Mouse (Mus musculus) liver, embryonic 14 days (tissue): ENCODE results near the gene Defb11. TPM values are rescaled to one million over a fixed set of nuclear protein-coding genes. Genes with fewer than 3 reads are reported as not detected.

Experiments used
- polyA plus RNA-seq: library from polyadenylated mRNA; depleted of rRNA; stranded (reverse); fragments of >200 nt; gene quantifications from 2 replicates; pipeline ENCODE4 v1.2.3, GENCODE M21; 2012; rRNA removed

The Defb11 gene
- polyA plus RNA-seq = not detected in 2 replicates

DNA sequence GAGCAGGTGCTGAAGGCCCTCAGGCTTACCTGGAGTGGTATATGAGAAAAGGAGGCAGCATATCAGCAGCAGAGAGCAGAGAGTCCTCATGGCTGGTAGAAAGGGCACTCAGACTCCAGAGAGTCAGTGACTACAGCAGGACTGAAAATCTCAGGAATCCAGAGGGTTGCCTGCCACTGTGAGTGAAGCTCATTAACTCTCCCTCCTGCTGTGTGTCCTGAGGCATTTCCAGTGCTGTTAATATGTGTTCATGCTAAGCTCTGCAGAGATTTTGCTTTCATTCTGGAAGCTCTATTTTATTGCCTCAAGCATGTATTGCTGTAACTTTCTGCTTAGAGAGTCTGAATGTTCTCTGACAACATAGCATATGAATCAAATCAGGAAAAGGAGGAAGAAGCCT is at the start of gene Defb11:
TSS of gene Defb11 (minus strand) at position 123 of the 400 bp plus-strand sequence.

GRCm38 (mm10) chr8:21946462-21946861 is 40.2 kb upstream of the Defb11 start, which contains the start of gene Defb13:
Gene Defb13 (plus strand): TSS chr8:21946762.

GRCm38 (mm10) chr8:21938052-21938451 is 31.8 kb upstream of the Defb11 start, which contains the start of gene Defb35:
Gene Defb35 (plus strand): TSS chr8:21938352.

GRCm38 (mm10) chr8:21932610-21933009 is 26.4 kb upstream of the Defb11 start, which contains the start of gene Defb15:
Gene Defb15 (minus strand): TSS chr8:21932710.

GRCm38 (mm10) chr8:21885321-21885720 is 20.9 kb downstream of the Defb11 start, which contains the start of gene Defb9:
Gene Defb9 (minus strand): TSS chr8:21885421.

DNA sequence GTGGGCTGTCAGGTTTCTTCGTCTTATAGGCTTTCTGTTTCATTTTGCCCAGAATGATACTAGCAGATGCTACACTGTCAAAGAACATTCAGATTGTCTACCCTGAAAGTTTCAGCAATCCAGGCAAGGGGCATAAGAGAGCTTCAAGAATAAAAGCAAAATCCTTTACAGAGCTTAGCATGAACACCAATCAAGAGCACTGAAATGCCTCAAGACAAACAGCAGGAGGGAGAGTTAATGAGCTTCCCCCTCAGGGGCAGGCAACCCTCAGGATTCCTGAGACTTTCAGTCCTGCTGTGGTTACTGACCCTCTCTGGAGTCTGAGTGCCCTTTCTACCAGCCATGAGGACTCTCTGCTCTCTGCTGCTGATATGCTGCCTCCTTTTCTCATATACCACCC is 47.6 kb downstream of the Defb11 start, which contains the start of gene Defb10:
TSS of gene Defb10 (plus strand) at position 316 of the 400 bp plus-strand sequence.

Other genes starting within 250 kb of the Defb11 start
- gene Defa34, start 240.6 kb downstream of the Defb11 start, polyA plus RNA-seq = not detected in 2 replicates
- not detected in 2 replicates for gene AY761184, start 202.8 kb downstream of the Defb11 start, polyA plus RNA-seq
- not detected in 2 replicates for gene Defa24, start 171.9 kb downstream of the Defb11 start, polyA plus RNA-seq
- not detected in 2 replicates for gene Defb50, start 82.9 kb downstream of the Defb11 start, polyA plus RNA-seq
- gene Defb2, start 66.5 kb downstream of the Defb11 start, polyA plus RNA-seq = not detected in 2 replicates
- gene Defb10, start 47.5 kb downstream of the Defb11 start, polyA plus RNA-seq = not detected in 2 replicates
- gene Defb9, start 21.0 kb downstream of the Defb11 start, polyA plus RNA-seq = not detected in 2 replicates
- not detected in 2 replicates for gene Defb15, start 26.3 kb upstream of the Defb11 start, polyA plus RNA-seq
- not detected in 2 replicates for gene Defb35, start 31.9 kb upstream of the Defb11 start, polyA plus RNA-seq
- not detected in 2 replicates for gene Defb13, start 40.4 kb upstream of the Defb11 start, polyA plus RNA-seq
- gene Fam90a1a, start 52.3 kb upstream of the Defb11 start, polyA plus RNA-seq = not detected in 2 replicates
- gene Ccdc70, start 63.4 kb upstream of the Defb11 start, polyA plus RNA-seq = not detected in 2 replicates
- gene Atp7b, start 153.9 kb upstream of the Defb11 start, polyA plus RNA-seq = 8.5 and 9.9 TPM in 2 replicates
- gene Alg11, start 154.3 kb upstream of the Defb11 start, polyA plus RNA-seq = 3.2 and 3.6 TPM in 2 replicates
- 0.03 TPM in 2 replicates for gene Nek5, start 218.6 kb upstream of the Defb11 start, polyA plus RNA-seq